Mouse (Mus musculus) brain, adult 2 months (tissue): Measurements from ENCODE around the gene Myl6b.
"Not testable (repeated sequence)": the region's sequence is repeated elsewhere in the genome, so short reads cannot be mapped to it uniquely, and the experiment has no call there.

Experiments used
- DNase-seq: peaks from one replicate; pipeline ENCODE4 v3.0.0; 2011; ENCODE audit warnings: low read depth, low spot score

Myl6b gene

GRCm38 (mm10) chr10:128518833-128519232 is 20.3 kb upstream of the Myl6b start:
- peak; percentile 72 for DNase-seq

DNA sequence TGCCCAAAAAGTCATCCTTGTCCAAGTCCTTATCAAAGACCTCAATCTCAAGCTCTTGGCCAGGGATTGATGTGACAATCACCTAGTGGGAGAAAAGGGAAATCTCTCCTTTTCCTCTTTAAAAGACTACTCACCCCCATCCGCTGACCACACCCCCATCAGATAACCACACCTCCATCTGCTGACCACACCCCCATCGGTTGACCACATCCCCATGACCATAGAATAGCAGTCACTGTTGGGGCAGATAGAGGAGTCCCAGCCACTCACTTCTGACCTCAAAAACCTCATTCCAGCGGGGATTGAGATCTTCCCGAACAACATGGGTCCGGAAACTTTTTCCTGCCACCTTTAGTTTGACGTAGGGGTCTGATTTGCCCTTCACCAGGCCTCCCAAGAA is 18.2 kb upstream of the Myl6b start:
- DNase-seq: no peak

DNA sequence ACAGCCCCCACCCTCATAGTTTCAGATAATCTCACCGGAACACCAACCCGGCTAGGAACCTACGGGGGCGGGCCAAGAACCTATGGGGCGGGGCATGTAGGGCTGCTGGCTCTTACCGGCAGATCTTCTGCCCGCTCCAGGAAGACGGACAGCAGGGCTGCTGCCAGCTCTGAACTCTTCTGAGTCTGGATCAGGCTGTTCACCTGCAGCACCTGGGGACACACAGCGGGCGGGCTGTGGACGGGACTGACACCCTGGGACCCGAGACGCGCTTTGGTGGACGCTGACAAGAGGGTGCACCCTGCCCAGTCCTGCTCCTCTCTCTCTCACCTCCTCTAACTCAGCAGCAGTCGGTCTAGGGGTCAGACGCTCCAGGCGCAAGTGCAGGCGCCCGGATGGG is 17.5 kb upstream of the Myl6b start:
- DNase-seq: no peak

- DNase-seq: no peak
These were observed 16.6 kb upstream of the Myl6b start for GRCm38 (mm10) chr10:128515044-128515443.

- DNase-seq: no peak
These were observed 13.3 kb upstream of the Myl6b start for GRCm38 (mm10) chr10:128511761-128512160.

GRCm38 (mm10) chr10:128511189-128511588 is 12.7 kb upstream of the Myl6b start:
- no peak for DNase-seq

DNA sequence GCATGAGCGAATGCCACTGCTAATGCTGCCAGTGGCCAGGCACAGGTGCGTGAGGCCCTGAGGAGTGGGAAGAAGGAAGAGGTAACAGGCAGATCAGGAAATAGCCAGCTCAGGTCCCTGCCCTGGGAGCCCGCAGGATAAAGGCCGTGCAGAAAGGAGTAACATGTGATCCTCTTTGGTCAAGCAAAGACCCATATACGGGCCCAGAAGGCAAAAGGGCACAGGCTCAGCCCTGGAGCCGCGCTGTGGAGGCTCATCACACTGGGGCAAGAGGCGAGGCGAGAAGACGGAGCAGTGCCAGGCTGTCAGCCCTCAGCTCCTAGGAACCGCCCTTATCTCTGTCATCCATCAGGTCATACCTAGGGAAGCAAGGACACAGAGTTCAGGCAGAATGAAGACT is 11.8 kb upstream of the Myl6b start:
- DNase-seq: no peak

DNA sequence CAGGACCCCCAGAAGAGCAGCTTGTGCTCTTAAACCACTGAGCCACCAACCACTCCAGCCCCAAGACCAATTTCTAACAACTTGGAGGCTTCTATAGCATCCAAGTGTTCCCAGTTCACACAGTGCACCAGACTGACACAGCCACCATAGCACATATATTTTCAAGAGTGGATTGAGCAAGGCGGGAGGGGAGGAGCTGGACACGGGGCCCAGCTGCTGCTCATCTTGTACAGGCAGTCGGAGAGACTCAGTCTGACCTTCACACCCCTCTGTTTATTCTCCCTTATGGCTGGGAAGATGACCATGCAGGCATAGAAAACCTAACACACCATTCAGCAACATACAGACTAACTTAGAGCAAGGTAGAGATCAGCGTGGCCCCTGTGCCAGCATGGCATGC is 11.3 kb upstream of the Myl6b start:
- no peak for DNase-seq

DNA sequence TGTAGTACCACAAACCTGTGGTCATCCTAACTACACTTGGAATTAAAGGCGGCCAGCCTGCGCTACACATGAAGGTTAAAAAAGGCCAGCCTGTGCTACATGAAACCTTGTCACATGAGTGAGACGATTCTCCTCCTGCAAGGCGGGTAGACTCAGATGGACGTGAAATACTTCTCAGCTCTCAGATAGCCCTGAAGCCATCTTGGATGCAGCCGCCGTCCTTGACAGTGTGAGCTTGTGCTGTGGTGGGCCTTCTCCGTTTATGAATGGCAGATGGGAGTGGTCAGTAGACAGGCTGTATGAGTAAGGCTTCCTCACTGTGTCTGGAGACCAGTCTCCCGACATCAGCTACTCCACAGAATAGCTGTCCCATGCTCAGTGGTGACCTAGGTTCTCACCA is 10.7 kb upstream of the Myl6b start:
- no peak for DNase-seq

DNA sequence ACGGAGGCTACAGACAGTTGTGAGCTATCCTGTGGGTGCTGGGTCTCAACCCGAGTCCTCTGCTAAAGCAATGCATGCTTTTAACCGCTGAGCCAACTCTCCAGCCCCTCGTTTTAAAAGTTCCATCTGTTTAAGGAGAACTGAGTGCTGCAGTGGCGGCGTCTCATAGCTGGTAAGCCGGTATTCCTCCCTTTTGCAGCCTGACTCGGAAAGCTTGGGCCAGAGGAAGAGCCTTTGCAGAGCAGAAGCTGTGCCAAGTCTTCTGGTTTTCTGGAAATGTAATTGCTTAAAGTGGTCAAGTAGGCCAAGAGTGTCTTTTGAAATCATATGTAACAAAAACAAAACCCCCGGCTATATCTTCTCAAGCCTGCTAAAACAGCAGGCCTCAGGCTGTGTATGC is 9.8 kb upstream of the Myl6b start:
- DNase-seq: no peak

DNA sequence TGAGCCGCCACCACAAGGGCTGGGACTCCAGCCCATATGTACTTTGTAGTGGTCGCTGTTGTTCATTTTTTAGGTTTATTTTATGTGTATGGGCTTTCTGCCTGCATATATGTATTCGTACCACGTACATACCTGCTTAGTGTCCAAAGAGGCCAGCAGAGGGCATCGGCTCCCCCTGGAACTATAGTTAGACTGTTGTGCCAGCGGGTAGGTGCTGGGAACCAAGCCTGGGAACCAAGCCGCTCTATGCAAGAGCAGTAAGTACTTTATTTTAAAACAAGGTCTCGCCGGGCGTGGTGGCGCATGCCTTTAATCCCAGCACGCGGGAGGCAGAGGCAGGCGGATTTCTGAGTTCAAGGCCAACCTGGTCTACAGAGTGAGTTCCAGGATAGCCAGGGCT is 7.5 kb upstream of the Myl6b start:
- no peak for DNase-seq

DNA sequence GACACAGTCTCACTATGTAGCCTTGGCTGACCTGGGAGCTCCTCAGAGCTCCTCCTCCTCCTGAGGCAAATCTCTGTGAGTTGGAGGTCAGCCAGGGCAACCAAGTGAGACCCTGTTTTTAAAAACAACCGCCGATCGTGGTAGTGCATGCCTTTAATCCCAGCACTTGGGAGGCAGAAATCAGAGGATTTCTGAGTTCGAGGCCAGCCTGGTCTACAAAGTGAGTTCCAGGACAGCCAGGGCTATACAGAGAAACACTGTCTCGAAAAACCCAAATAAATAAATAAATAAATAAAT is 6.8 kb upstream of the Myl6b start:
- DNase-seq: not testable (repeated sequence)

- no peak for DNase-seq
These were observed 6.3 kb upstream of the Myl6b start for GRCm38 (mm10) chr10:128504641-128505370.

DNA sequence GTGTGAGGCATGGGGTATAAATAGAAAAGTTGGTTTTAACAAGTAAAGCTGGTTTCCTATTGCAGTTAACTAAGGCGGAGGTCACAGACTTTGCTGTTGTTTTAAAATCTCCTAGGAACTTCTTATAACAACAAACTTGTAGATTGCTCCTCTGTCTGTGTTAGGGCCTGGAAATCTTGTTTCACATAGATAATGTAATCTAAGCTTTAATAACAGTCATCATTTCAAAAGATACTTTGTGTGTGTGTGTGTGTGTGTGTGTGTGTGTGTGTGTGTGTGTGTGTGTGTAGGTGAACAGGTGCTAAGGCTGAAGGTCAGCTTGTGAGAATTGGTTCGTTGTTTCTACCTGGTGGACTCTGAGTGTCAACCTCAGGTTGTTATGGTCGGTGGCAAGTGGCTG is 5.5 kb upstream of the Myl6b start:
- no peak for DNase-seq

GRCm38 (mm10) chr10:128503532-128503931 is 5.0 kb upstream of the Myl6b start:
- no peak for DNase-seq

DNA sequence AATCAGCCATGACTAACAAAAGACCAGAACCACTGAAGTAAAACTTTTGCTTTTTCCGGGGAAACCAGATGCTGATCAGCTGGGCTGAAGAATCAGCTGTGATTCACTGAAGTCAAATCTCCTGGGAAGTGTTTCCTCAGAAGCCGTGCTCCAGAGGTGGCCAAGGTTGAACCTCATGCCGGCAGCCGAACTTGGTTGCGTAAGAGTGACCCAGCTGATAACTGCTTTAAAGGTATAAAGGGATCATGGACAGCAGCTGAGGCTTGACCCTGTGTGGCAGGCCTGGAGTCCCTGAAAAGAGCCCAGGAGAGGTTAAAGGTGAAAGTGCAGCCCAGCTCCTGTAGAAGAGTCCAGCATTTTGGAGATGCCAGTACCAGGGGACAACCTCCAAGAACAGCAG is 3.9 kb upstream of the Myl6b start:
- no peak for DNase-seq

DNA sequence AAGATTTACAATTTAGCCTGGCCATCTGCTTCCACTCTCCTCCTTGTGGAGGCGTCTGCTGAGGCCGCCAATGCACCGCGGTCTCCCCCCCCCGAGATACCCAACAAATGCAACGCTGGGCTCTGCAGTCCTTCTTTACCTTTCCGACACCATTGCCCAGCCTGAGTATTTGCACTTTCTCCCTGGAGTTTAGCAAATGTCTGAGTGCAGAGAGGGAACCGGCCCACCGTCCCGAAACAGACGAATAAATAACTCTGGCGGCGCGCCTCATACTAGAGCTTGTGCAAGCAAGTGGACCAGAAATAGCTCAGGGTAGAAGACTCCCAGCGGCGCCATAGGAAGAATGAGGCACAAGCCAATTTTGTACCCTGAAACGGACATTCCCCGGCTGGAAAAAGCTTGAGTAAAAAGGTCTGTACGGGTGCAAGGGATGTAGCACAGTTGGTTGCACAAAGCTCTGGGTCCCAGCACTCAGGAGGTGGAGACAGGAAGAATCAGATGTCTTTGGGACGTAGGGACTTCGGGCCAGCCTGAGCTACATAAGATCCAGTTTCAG is 709 bp upstream of the Myl6b start:
- DNase-seq: peak; percentile 70

DNA sequence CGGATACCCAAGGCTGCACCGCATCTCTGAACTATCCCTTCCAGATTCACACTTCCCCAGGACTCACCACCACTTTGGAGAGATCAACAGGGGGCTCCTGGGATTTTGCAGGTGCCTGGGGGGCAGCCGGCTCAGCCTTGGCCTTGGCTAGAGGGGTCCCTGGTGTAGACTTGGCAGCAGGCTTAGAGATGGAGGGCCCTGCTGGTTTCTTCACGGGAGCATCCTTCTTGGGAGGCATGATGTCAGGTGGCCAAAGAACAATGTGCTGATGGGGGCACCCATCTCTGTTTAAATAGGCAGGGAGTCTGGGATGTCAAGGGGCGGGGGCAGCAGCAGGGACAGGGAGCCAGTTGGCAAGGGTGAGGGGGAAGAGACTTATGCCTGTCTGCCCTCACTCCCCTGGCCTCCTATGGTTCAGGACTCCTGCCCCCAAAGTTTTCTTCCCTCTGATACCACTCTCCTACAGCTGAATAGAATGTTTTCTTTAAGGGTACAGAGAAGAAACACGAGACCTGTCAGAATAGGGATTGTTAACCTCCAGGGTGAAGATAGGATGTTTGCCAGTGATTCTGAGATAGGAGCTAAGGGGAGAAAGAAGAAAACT is 1.2 kb downstream of the Myl6b start:
- no peak for DNase-seq

DNA sequence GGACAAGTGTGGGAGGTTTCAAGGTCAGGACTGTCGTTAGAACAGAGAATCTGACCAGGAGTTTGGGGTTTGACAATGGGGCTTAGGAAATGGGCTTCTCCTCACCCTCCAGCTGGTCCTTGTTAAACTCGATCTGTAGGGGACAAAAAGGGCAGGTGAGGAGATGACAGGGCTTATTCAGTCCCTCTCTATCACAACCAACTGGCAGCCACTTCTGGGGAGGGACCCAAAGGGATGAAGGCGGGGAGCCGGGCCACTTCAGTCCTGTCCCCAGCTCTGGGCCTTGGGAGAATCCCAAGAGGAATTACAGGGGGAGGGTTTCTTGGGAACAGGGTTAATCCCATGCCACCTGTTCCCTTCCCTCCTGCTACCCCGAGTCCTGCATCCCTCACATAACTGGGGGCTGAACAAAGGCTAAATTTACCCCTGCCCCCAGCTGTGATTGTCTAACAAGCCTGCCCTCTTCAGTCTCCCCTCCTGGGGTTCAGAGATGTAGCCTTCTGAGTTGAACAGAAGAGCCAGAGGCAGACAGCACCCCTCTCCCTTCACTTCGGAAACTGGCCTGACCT is 1.9 kb downstream of the Myl6b start:
- DNase-seq: no peak

DNA sequence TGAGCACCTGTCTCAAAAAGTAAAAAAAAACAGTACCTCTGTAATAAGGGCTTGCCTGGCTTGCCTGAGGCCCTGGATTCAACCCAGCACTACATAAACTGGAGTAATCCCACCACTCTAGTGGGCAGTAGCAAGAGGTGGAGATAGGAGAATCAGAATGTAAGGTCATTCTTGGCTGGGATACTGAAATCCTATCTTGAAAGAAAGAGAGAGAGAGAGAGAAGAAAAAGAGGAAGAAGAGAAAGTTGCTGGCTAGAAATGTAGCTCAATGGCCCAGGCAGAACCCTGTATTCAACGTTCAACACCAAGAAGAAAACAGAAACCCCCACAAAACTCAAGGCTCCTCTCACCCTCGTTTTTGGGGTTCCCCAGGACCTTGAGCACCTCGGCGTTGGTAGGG is 2.6 kb downstream of the Myl6b start:
- DNase-seq: no peak

DNA sequence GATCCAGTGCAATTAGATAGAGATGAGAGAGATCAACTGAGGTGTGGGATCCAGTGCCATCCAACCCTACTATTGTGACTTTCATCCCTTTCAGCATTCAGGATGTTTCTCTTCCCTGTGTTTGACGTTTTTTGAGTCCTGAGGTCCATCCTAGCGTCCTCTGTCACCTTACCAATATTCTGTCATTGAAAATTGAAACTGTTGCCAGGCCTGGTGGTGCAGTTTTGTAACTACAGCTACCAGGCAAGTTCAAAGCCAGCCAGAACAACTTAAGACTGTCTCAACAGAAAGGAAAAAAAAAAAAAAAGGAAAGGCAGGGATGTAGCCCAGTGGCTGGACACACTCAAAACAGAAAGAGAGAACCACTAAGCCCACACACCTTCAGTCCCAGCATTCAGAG is 3.2 kb downstream of the Myl6b start:
- no peak for DNase-seq

- DNase-seq: no peak
These were observed 3.7 kb downstream of the Myl6b start for GRCm38 (mm10) chr10:128494667-128495245.
